Mouse (Mus musculus) frontal cortex, postnatal 14 days (tissue): ENCODE data around the gene Fetub.

Source experiments
- DNase-seq, 2 experiments: peaks; one replicate each; pipeline ENCODE4 v3.0.0; 2022; ENCODE audit warnings: low spot score in 2 of 2

Fetub gene

GRCm38 (mm10) chr16:22962256-22962655, 44.1 kb downstream of the Fetub start:
- DNase-seq: no peak

DNA sequence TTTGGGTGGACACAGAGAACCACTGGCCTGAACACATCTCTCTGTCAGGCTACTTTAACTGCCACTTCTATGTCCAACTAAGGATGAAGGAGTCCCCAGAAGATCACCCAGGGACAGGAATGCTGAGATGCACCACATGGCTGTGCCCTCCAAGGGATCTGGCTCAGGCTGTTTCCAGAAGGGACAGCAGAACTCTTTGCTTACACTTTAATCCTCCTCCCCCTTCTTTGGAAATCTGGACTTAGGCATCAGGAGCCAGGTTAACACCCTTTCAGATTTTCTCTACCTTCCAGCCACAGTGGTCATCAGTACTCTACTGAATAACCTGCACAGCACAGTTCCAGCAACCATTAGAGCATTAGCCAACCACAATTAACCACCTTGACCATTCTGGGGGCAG, 45.2 kb downstream of the Fetub start:
- no peak for DNase-seq

DNA sequence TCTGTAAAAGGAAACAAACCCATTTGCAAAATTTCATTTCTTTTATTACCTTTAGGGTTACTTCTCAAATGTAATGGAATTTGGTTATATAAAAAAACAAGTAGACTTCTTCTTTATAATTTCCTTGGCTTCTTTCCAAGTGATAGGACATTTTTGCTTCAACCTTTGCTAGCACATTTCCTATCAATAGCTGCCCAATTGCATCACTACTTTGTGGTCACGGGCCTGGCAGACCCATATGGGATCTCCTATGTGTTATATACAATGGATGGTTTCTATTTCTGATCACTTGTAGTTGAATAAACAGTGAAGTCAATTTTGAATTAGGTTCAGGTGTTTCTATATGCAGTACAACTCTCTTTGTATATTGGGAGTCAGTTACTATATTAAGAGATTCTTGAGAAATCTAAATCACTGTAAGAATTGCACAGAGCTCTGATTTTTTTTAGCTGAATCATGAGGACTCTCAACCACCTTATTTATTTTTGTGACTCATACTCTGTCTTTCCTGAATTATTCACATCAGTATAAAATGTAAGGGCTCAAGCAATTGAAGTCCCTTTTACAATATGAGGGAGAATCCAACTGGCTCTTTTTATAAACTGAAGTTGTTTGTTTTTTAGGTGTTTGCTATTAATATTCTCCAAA, 49.4 kb downstream of the Fetub start:
- DNase-seq: no peak
